Mouse (Mus musculus) E14TG2a.4 (cell line): ENCODE measurements around the gene Aff1.

Experiments used
- CTCF ChIP-seq: conservative IDR thresholded peaks from 2 replicates; pipeline ENCODE4 v1.5.1; 2014; ENCODE audit warnings: low read length
- NANOG ChIP-seq: IDR thresholded peaks from 2 replicates; pipeline ENCODE4 v1.6.1; 2014; ENCODE audit warnings: borderline replicate concordance, low read length, mixed read lengths
- POU5F1 ChIP-seq: IDR thresholded peaks from 2 replicates; pipeline ENCODE4 v1.6.1; 2014; ENCODE audit warnings: low read length, borderline replicate concordance

GRCm38 (mm10) chr5:103724823-103725222, 32.6 kb downstream of the Aff1 start:
- TF ChIP-seq CTCF (no peak), NANOG (no peak), POU5F1 (no peak)
